Mouse (Mus musculus) G1E (cell line): ENCODE measurements around the gene Wdr93. TPM values are rescaled to one million over a fixed set of nuclear protein-coding genes. Genes with fewer than 3 reads are reported as not detected.
A peak's percentile ranks its signal among the peaks of the same experiment; 100 is the strongest.

Experiments
- ATAC-seq: 2 replicates; pipeline ENCODE4 v1.8.0; 2016; ENCODE audit warnings: mild to moderate bottlenecking; ENCODE audit not compliant: insufficient number of reproducible peaks, poor library complexity, low FRiP score, severe bottlenecking; ENCODE audit errors: extremely low read depth
- DNase-seq: peaks from one replicate; pipeline ENCODE4 v3.0.0; 2012; ENCODE audit warnings: low spot score
- H3K27me3 ChIP-seq: 2 replicates; pipeline ENCODE4 v1.6.1; 2012; ENCODE audit warnings: mild to moderate bottlenecking, low read length, inconsistent platforms; ENCODE audit not compliant: insufficient read depth
- H3K36me3 ChIP-seq: replicated peaks from 2 replicates; pipeline ENCODE3; 2012; ENCODE audit warnings: mild to moderate bottlenecking, inconsistent platforms
- H3K4me1 ChIP-seq: 2 replicates; pipeline ENCODE4 v1.6.1; 2012; ENCODE audit warnings: low read depth, low read length, inconsistent platforms, mixed read lengths; ENCODE audit not compliant: insufficient read depth
- H3K4me3 ChIP-seq: 2 replicates; pipeline ENCODE4 v1.5.1; 2012; ENCODE audit warnings: low read depth, mild to moderate bottlenecking, inconsistent platforms, low read length, moderate library complexity, mixed read lengths
- H3K9me3 ChIP-seq: replicated peaks from 2 replicates; pipeline ENCODE4 v1.6.1; 2012; ENCODE audit warnings: inconsistent platforms
- CTCF ChIP-seq: IDR thresholded peaks from 2 replicates; pipeline ENCODE4 v1.5.1; 2012; ENCODE audit warnings: low read depth, low read length, inconsistent platforms, mixed read lengths
- GATA1 ChIP-seq: IDR thresholded peaks from 2 replicates; pipeline ENCODE4 v1.6.1; 2012; ENCODE audit warnings: borderline replicate concordance, low read length, inconsistent platforms, mixed read lengths
- GATA2 ChIP-seq: IDR thresholded peaks from 2 replicates; pipeline ENCODE4 v1.6.1; 2012; ENCODE audit warnings: low read depth, low read length, inconsistent platforms, borderline replicate concordance
- POLR2AphosphoS5 ChIP-seq: IDR thresholded peaks from 2 replicates; pipeline ENCODE4 v1.6.1; 2012; ENCODE audit warnings: low read depth, low read length, inconsistent platforms; ENCODE audit not compliant: insufficient replicate concordance
- TAL1 ChIP-seq: conservative IDR thresholded peaks from 2 replicates; pipeline ENCODE4 v1.6.1; 2012; ENCODE audit warnings: low read depth, low read length, inconsistent platforms, mixed read lengths
- polyA plus RNA-seq: library from polyadenylated mRNA; stranded (reverse); fragments of >175 nt; gene quantifications from 2 replicates; pipeline ENCODE4 v1.2.3, GENCODE M21; 2012
- total RNA-seq, 2 experiments: library from RNA; stranded (forward) in 1 of 2; stranded (reverse) in 1 of 2; fragments of 200-1000 nt in 1 of 2; fragments of >200 nt in 1 of 2; fragmentation: Nextera tagmentation in 1 of 2; gene quantifications; 2 replicates each; pipeline ENCODE4 v1.2.3; 2014 to 2017

Gene Wdr93
- total RNA-seq (2014; fragmentation: Nextera tagmentation): 1.0 and 2.1 TPM in 2 replicates
- 0.41 and 0.55 TPM in 2 replicates for total RNA-seq (2017)
- 0.17 TPM in 1 of 2 replicates, not detected in the other for polyA plus RNA-seq

DNA sequence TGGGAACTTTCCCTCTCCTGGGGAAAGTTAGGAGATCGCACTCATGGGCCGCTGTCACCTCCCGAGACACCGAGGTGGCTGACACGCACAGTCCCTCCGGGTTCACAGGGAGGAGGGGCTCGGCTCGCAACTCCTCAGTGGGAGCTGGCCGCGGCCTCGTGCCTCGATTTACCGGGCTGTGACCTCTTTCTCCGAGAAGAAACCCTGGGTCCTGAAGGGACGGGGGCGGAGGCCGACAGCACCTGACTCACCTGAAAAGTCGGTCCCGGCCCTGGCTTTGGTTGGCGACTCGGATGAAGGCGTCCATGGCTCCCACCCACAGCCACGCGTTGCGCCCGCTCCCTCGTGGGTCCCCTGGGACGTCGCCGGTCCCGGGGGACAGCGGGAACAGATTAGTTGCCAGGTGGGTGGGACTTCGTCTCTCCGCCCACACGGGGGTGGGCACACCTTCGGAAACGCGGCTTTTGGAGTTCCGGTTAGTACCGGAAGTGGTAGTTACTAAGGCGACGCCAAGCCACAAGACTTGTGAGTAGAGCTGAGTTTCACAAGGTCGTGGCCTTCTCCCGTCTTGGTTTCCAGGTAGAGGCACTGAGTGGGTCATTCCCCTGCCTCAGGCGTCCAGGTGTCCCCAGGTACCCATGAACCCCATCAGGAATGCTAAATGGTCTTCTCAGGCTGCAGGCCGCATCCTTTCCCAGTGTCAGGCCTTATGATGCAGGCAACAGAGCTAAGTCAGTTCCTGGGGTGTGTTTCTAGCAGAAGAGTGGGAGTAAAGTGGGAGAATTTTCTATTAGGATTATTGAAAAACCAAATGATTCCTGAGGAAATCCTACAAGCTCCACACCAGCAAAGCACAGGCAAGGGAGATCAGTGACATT is at the start of gene Wdr93, which contains the start of gene Pex11a:
Gene Wdr93, plus strand, starts transcription at position 505 of the 878 bp plus-strand sequence.
Gene Pex11a, minus strand, starts transcription at position 473 of the 878 bp plus-strand sequence.
- Histone ChIP-seq H3K27me3 (no peaks in the 10 kb centered on the region), H3K36me3 (peaks cover 28% of the 10 kb centered on the region), H3K4me3 (peak within 1 kb of the TSS; percentile 85), H3K9me3 (no peaks in the 10 kb centered on the region), H3K4me1 (peaks cover 24% of the 10 kb centered on the region)
- TF ChIP-seq TAL1: no peak
- no peak for TF ChIP-seq CTCF
- TF ChIP-seq GATA2: no peak
- peak; percentile 90 for ATAC-seq
- DNase-seq: peak; percentile 70

DNA sequence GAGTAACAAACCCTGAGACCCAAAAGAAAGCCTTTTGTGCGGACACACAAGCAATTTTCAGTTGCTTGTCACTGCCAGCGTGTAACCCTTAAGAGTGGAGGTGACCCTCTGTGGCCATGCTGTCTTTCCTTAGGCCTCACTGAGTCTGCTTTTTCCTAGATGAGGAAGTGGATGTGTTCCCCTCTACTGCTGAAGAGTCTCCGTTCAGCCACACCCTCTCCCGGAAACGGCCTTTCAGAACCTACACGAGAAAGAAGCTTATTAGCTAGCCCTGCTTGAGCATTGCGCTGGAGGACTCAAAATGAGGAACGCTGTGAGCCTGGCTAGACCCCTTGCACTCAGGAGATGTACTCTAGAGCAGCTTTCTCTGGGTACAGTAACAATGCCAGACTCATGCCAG is 46.5 kb upstream of the Wdr93 start:
- Histone ChIP-seq H3K9me3 (no peaks in the 10 kb centered on the region), H3K4me3 (no peak overlapping the region), H3K4me1 (peaks cover 14% of the 10 kb centered on the region; the same call in 1 of the 2 replicates), H3K27me3 (no peaks in the 10 kb centered on the region), H3K36me3 (peaks cover 100% of the 10 kb centered on the region)
- TF ChIP-seq GATA2 (no peak), CTCF (no peak), TAL1 (no peak), POLR2AphosphoS5 (no peak), GATA1 (no peak)
- ATAC-seq (no peak), DNase-seq (no peak)

DNA sequence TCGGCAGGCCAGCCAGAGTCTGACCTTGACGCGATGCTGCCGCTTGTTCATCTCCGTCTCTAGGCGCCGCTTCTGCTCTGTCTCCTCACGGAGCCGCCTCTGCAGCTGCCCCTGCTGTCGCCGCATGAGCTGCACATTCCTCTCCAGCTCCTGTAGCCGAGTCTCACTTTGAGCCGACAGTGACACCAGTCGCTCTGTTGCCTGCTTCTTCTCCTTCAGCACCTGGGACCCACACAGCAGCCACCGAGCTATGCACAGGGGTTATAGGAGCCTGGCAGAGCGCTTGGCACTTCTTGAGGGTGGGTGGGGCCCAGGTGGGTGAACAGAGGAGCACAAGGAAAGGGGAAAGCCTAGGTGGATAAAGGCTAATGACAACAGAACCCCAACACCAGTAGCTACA is 40.2 kb upstream of the Wdr93 start:
- 0 out of 2 replicates have a peak, but pooled peaks cover 3% of the 10 kb centered on the region for H3K4me1 ChIP-seq
- peaks cover 99% of the 10 kb centered on the region for H3K36me3 ChIP-seq
- H3K27me3 ChIP-seq: no peaks in the 10 kb centered on the region
- ATAC-seq (no peak), DNase-seq (no peak)
- H3K9me3 ChIP-seq: no peaks in the 10 kb centered on the region
- TF ChIP-seq CTCF (no peak), GATA2 (no peak), GATA1 (no peak), POLR2AphosphoS5 (no peak), TAL1 (no peak)
- H3K4me3 ChIP-seq: no peak overlapping the region

DNA sequence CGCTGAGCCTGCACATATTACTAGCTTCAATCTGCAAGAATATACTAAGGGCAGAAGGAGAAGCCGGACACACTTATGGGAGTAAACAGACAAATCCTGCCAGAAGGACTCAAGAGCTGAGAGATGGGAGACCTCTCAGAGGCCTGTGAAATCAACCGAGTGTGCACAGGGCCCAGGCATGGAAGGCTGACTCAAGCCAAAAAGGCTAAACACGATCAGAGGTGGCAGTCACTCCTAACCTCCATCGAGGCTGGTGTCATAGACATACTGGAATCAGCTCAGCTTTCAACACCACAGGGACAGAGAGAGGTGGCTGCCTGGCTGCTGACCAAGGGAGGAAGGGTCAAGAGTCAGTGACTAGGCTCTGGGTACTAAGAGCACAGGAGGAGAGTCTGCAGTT is 37.8 kb upstream of the Wdr93 start:
- 0 out of 2 replicates have a peak, but pooled peaks cover 3% of the 10 kb centered on the region for H3K4me1 ChIP-seq
- DNase-seq (no peak), ATAC-seq (no peak)
- peaks cover 99% of the 10 kb centered on the region for H3K36me3 ChIP-seq
- H3K9me3 ChIP-seq: peaks cover 1% of the 10 kb centered on the region
- H3K27me3 ChIP-seq: no peaks in the 10 kb centered on the region
- no peak overlapping the region for H3K4me3 ChIP-seq
- TF ChIP-seq POLR2AphosphoS5 (no peak), CTCF (no peak), GATA1 (no peak), TAL1 (no peak), GATA2 (no peak)

DNA sequence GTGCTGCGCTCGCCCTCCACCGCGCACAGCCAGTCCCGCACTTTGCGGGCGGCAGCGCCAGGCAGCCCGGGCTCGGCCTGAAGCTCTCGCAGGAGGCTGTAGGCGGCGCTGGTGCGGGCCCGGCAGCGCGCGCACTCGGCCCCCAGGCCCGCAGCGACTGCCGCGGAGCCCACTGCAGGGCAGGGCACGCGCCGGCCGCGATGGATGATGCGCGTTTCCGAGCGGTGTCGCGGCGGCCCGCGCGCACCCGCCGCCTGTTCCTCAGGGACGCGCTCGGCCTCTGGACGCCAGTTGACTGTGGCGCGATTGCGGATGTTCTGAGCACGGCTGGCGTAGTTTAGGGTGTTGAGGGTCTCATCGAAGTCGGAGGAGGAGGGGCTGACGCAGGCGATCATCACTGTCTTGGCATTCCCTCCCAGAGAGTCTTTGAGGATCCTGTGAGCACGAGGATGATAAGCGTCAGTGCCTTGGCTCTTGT is 32.8 kb upstream of the Wdr93 start:
- ATAC-seq (no peak), DNase-seq (no peak)
- H3K27me3 ChIP-seq: no peaks in the 10 kb centered on the region
- H3K4me1 ChIP-seq: peaks cover 14% of the 10 kb centered on the region
- H3K4me3 ChIP-seq: no peak overlapping the region
- H3K9me3 ChIP-seq: peaks cover 3% of the 10 kb centered on the region
- peaks cover 82% of the 10 kb centered on the region for H3K36me3 ChIP-seq
- TF ChIP-seq POLR2AphosphoS5: no peak
- TF ChIP-seq GATA1: no peak
- no peak for TF ChIP-seq GATA2
- no peak for TF ChIP-seq CTCF
- TF ChIP-seq TAL1: no peak

DNA sequence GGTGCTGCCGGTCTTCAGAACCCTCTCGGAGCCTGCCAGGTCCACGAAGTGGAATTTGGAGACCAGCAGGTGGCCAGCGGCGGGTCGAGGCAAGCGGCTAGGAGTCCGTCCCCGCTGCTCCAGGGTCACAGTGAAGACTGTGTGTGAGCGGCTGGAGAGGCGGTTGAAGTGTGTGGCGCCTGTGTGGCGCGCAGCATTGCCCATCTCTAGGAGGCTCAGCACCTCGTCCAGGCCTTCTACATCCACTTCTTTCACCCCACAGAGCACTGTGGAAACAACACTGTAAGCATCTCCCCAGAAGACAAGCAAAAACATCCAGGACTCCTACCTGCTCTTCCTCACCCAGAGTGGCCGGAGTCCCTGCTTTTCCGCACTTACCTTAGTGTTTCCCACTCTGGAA is 32.1 kb upstream of the Wdr93 start:
- H3K27me3 ChIP-seq: no peaks in the 10 kb centered on the region
- no peak for ATAC-seq

More for the DNA sequence above, 32.1 kb upstream of the Wdr93 start:
- no peak overlapping the region for H3K4me3 ChIP-seq
- H3K4me1 ChIP-seq: peaks cover 19% of the 10 kb centered on the region
- no peak for DNase-seq
- H3K36me3 ChIP-seq: peaks cover 76% of the 10 kb centered on the region
- TF ChIP-seq GATA2: no peak
- no peak for TF ChIP-seq CTCF
- TF ChIP-seq POLR2AphosphoS5: no peak
- TF ChIP-seq TAL1: no peak
- no peak for TF ChIP-seq GATA1
- H3K9me3 ChIP-seq: peaks cover 3% of the 10 kb centered on the region
